Comparison of ENCODE assay signal across 6 mouse cellular contexts in the genomic region with DNA sequence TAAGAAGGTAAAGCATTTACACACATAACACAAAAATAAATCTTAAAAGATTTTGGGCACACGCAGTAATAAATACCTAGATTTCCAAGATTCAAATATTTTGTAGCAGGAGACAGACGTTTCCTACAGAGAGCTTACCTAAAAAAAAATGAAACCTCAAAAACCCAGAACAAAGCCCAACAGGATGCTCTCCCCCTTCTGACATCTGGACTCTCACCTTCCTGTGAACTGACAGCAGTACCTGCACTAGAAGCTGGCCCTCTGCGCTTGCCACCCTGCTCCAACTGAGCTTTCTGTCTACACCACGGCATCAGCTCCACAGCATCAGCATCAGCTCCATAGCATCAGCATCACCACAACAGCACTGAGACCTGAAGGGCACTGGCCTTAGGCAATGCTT.
"Had no signal": no experiment of that assay in that cellular context is flagged by ENCODE, and none has a peak within 500 bp of the region (broad histone marks: within the 10 kb centered on the region; RNA-seq: fewer than 3 reads in every experiment).

No protein-coding gene starts in this region.

- ATAC-seq: intestine, postnatal 0 days; liver, embryonic 12.5 days; midbrain, embryonic 15.5 days had no signal

- H3K4me2 ChIP-seq: limb, embryonic 15.5 days; liver, embryonic 12.5 days; lung, embryonic 14.5 days; midbrain, embryonic 15.5 days had no signal

- H3K27ac ChIP-seq: liver, embryonic 12.5 days had no signal

- H3K36me3 ChIP-seq: midbrain, embryonic 15.5 days had no signal

- H3K9me3 ChIP-seq: limb, embryonic 15.5 days; midbrain, embryonic 15.5 days had no signal

- H3K9ac ChIP-seq: limb, embryonic 15.5 days; liver, embryonic 12.5 days; lung, embryonic 14.5 days; midbrain, embryonic 15.5 days had no signal

- H3K4me3 ChIP-seq: limb, embryonic 15.5 days; liver, embryonic 12.5 days; midbrain, embryonic 15.5 days had no signal

- H3K27me3 ChIP-seq: limb, embryonic 15.5 days; liver, embryonic 12.5 days; midbrain, embryonic 15.5 days had no signal

- DNase-seq: right cerebral cortex, postnatal 14 days had no signal
